Mouse (Mus musculus) olfactory bulb, adult 2 months (tissue): ENCODE measurements around the gene Ccdc88c. TPM values are rescaled to one million over a fixed set of nuclear protein-coding genes. Genes with fewer than 3 reads are reported as not detected.

Source experiments
- H3K27ac ChIP-seq: fragments of 200-500 bp; 2 replicates; pipeline ENCODE4 v1.5.1; 2012; ENCODE audit warnings: low read depth, low read length; ENCODE audit not compliant: insufficient read depth
- H3K4me1 ChIP-seq: fragments of 200-500 bp; 2 replicates; pipeline ENCODE4 v1.6.1; 2012; ENCODE audit warnings: low read length; ENCODE audit not compliant: control insufficient read depth, insufficient read depth
- H3K4me3 ChIP-seq: fragments of 200-500 bp; 2 replicates; pipeline ENCODE4 v1.5.1; 2012; ENCODE audit warnings: mild to moderate bottlenecking, low read depth, low read length, moderate library complexity; ENCODE audit not compliant: insufficient read depth
- CTCF ChIP-seq: fragments of 200-500 bp; IDR thresholded peaks from 2 replicates; pipeline ENCODE4 v1.5.1; 2012; ENCODE audit warnings: low read depth, mild to moderate bottlenecking, low read length, moderate library complexity; ENCODE audit not compliant: insufficient read depth
- POLR2A ChIP-seq: fragments of 200-500 bp; IDR thresholded peaks from 2 replicates; pipeline ENCODE4 v1.6.1; 2012; ENCODE audit warnings: mild to moderate bottlenecking, low read depth, low read length, moderate library complexity; ENCODE audit not compliant: insufficient read depth
- WGBS: fragments of 180-500 bp; shearing (Covaris S2); methylation state at CpG from one replicate; pipeline ENCODE4 v1.1.7; 2018; 5-methylcytosine and 5-hydroxymethylcytosine counted together
- polyA plus RNA-seq: library from polyadenylated mRNA; stranded (reverse); fragments of >200 nt; gene quantifications from 2 replicates; pipeline ENCODE4 v1.2.4, GENCODE M21; 2012; ENCODE audit warnings: low replicate concordance; ENCODE audit not compliant: missing spikeins, insufficient read depth, insufficient read length

Ccdc88c gene
- polyA plus RNA-seq, 1 experiment = 56.2 TPM

GRCm38 (mm10) chr12:101013078-101013665 is 15.7 kb downstream of the Ccdc88c start:
- Histone ChIP-seq H3K4me3 (no peak overlapping the region), H3K27ac (no peak overlapping the region), H3K4me1 (peaks cover 35% of the 10 kb centered on the region)
- TF ChIP-seq POLR2A (no peak), CTCF (no peak)
- WGBS = 87% methylated on average over 8 of the region's 8 CpGs

DNA sequence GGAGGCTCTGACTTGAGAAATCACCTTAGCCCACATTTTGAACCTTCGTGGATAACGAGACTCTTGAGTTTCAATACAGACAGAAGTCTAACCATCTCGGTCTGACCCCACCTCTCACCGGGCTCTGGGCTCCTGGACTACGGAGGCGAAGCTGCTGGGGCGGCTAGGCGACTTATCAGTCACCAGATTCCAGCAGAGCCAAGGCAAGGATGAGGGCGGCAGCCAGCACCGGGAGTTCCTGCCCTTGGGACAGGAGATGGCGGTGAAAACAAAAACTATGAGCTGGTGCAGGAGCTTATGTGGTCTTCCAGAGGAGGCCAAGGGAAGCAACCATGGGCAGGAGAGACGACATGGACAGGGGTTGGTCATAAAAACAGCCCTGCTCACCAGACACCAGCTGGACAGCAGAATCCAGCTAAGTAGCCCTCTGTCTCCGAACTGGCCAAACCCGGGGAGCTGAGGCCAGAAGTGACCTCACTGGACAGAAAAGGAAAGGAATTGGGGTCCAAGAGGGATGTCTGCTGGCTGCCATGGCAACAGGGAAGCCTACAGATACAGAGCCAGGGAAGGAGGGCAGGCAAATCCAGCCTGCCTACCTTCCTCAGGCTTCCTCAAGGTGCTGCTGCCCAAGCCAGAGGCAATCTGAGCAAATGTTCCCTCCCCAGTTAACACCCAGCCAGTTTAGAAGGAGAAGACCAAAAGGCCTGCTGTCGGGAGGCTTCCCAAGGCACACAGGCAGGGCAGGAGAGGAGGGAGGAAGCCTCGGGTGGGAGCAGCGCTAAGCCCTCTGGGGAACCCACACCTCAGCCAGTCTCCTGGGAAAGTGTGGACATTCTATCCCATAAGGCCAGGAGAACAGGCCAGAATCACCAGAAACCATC is 16.4 kb downstream of the Ccdc88c start:
- TF ChIP-seq CTCF (no peak), POLR2A (no peak)
- Histone ChIP-seq H3K27ac (no peak overlapping the region), H3K4me1 (peaks cover 37% of the 10 kb centered on the region), H3K4me3 (no peak overlapping the region)
- WGBS = 71% methylated on average over 17 of the region's 17 CpGs

- H3K4me1 ChIP-seq = peaks cover 43% of the 10 kb centered on the region
These were observed 17.8 kb downstream of the Ccdc88c start for GRCm38 (mm10) chr12:101011017-101011416.

GRCm38 (mm10) chr12:101010148-101010920 is 18.5 kb downstream of the Ccdc88c start:
- H3K27ac ChIP-seq = no peak overlapping the region
- no peak overlapping the region for H3K4me3 ChIP-seq
- peaks cover 44% of the 10 kb centered on the region for H3K4me1 ChIP-seq
- TF ChIP-seq CTCF (no peak), POLR2A (no peak)
- 85% methylated on average over 10 of the region's 10 CpGs for WGBS

More at GRCm38 (mm10) chr12:101011017-101011416, 17.8 kb downstream of the Ccdc88c start:
- WGBS = 93% methylated on average over 7 of the region's 7 CpGs
- Histone ChIP-seq H3K27ac (no peak overlapping the region), H3K4me3 (no peak overlapping the region)
- TF ChIP-seq POLR2A = no peak
- TF ChIP-seq CTCF = no peak

GRCm38 (mm10) chr12:101009225-101009624 is 19.6 kb downstream of the Ccdc88c start:
- Histone ChIP-seq H3K27ac (no peak overlapping the region), H3K4me1 (peaks cover 41% of the 10 kb centered on the region), H3K4me3 (no peak overlapping the region)
- WGBS = 87% methylated on average over 4 of the region's 4 CpGs
- TF ChIP-seq POLR2A (no peak), CTCF (no peak)

DNA sequence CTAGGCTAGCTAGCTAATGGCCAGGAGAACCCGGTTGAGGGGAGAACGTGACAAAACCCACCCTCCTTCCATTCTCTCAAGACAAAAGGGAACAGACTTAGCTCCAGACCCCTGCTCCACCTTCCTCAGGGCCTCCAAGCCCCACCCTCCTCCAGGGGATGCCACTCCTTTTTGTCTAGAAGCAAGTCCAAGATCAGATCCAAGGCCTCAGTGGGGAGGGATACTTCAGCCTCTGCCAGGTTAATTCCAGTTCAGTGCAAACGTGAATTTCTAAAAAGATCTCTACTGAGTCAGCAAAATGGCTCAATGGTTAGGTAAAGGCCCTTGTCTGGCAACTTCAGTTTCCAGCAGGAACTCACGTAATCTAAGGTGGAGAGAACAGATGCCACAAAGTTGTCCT is 20.2 kb downstream of the Ccdc88c start:
- no peak overlapping the region for H3K4me3 ChIP-seq
- WGBS = 69% methylated on average over 4 of the region's 4 CpGs
- H3K27ac ChIP-seq = no peak overlapping the region
- H3K4me1 ChIP-seq = peaks cover 36% of the 10 kb centered on the region
- TF ChIP-seq CTCF = no peak
- TF ChIP-seq POLR2A = no peak

- Histone ChIP-seq H3K27ac (0 out of 2 replicates have a peak overlapping the region, but pooled peaks have one; percentile 22), H3K4me3 (no peak overlapping the region), H3K4me1 (peaks cover 36% of the 10 kb centered on the region)
- 29% methylated on average over 10 of the region's 10 CpGs for WGBS
- no peak for TF ChIP-seq POLR2A
- TF ChIP-seq CTCF = no peak
These were observed 20.8 kb downstream of the Ccdc88c start for GRCm38 (mm10) chr12:101007968-101008481.

- TF ChIP-seq POLR2A = no peak
- TF ChIP-seq CTCF = no peak
- Histone ChIP-seq H3K4me1 (peaks cover 31% of the 10 kb centered on the region), H3K4me3 (no peak overlapping the region), H3K27ac (0 out of 2 replicates have a peak overlapping the region, but pooled peaks have one; percentile 22)
- WGBS = 91% methylated on average over 9 of the region's 9 CpGs
These were observed 21.4 kb downstream of the Ccdc88c start for GRCm38 (mm10) chr12:101007427-101007826.
